Mouse (Mus musculus) kidney, adult 2 months (tissue): ENCODE data around the gene Odf3.

Experiments used
- CTCF ChIP-seq: fragments of 200-500 bp; conservative IDR thresholded peaks from 2 replicates; pipeline ENCODE4 v1.5.1; 2011; ENCODE audit warnings: low read depth, mild to moderate bottlenecking, control low read depth, low read length, moderate library complexity, mixed read lengths; ENCODE audit not compliant: insufficient read depth, insufficient read length
- POLR2A ChIP-seq: fragments of 200-500 bp; IDR thresholded peaks from one replicate; pipeline ENCODE4 v1.6.1; 2011; ENCODE audit warnings: low read depth, low read length, control low read depth

DNA sequence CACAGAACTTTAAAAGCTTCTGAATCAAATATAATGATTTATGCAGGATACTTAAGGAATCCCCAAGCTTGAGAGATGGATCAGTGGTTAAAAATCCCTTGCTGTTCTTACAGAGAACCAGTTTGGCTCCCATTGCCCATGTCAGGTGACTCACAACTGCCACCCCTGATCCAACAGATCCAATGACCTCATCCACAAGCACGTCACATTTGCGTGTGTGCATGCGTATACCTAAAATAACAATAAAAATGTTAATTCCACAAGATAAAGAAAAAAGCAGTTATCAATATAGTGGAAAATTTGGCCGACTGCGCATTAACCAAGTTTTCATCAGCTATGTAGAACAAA lies 26.3 kb upstream of the Odf3 start:
- TF ChIP-seq CTCF (no peak), POLR2A (no peak)
